Mouse (Mus musculus): Measurements from ENCODE around the gene Dhodh.

Dhodh gene

DNA sequence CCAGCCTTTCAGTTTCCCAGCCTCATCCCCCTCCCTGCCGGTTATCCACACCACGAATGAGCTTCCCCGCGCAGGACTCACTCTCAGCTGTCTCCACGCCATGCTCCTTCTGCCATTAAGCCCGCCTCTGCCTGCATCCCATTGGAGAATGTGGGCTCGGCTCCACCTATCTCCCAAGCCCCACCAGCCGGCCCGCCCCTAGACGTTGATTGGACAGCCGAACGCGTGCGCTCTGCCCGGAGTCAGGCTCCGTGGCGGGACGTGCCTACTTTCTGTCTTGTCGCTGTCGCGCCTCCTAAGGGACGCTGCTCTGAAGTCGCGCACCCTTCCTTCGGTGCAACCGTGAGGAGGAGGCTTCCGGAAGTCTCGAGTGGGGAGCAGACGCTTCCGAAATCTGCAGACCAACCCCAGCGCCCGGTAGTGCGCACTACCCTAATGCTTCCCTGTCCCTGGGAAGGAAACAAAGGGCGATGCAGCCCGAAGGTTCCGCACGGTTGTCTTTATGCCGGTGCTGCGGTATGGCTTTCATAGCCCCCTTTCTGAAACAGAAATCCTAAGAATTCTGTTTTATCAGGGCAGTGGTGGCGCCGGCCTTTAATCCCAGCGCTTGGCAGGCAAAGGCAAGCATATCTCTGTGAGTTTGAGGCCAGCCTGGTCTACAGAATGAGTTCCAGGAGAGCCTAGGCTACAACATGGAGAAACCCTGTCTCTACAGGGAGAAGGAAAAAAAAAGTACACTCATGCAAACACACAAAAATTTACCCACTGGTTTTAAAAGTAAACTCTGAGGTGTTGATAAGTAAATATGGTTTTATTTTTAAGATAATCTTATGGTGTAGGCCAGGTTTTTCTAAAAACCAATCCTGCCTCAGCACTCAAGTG is at the start of gene Dhodh:
Gene Dhodh (minus strand): TSS at position 403 of the 882 bp plus-strand sequence.
- DNase-seq (ENCODE audit: low read depth, low spot score), result peak; percentile 93

DNA sequence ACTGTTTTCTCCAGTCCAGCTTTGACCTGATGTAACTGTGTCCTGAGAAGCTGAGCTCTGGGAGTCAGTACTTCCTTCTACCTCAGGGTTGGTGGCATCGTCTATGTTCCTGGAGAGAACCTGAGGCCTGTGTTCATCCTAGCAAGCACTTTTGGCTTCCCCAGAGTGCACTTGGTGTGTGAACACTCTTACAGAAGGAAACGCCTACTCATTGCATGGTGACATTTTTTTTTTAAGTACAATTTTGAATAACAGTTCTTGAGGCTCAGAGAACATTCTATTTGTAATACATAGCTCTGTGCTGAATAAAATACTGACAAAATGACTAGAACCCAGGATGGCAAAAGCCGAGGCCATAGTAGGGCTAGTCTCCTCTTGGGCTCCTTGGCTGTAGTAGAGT is 48.4 kb upstream of the Dhodh start:
- DNase-seq (ENCODE audit: low read depth, low spot score), result no peak

DNA sequence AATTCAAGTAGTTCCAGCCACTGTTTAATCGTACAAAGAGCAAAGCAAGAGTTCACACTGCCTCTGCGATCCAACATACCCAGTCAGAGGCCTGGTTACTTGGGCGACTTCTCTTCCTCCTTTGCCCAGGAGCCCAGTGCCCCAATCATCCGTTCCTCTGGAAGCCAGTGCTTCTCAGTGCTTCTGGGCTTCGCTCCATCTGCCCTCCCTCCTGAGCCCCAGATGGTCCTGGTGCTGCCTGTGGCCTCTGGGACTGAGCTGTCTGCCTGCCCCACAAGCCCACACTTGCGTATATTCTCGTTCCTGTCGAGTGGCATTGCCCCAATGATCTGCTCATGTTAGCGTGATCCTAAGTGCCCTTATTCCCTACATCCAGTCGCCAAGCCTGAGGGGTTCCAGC is 42.3 kb upstream of the Dhodh start:
- no peak for DNase-seq (ENCODE audit: low read depth, low spot score)

DNA sequence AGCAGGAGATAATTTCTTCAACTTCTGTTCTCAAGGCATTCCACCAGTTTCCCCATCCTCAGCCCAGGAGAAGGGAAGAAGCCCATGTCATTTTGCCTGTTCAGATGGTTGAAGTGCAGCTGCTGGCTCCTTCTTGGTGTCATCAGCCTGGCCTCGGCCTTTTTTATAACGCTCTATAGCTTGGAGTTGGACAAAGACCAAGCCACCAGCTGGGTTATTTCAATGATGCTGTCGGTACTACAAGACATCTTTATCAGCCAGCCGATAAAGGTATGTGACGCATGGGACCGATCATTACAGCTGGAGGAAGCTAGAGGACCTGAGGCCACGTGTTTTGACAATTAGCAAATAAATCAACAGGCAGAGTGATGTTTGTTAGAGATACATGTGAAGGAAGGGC is 40.0 kb upstream of the Dhodh start:
- DNase-seq (ENCODE audit: low read depth, low spot score), result no peak

DNA sequence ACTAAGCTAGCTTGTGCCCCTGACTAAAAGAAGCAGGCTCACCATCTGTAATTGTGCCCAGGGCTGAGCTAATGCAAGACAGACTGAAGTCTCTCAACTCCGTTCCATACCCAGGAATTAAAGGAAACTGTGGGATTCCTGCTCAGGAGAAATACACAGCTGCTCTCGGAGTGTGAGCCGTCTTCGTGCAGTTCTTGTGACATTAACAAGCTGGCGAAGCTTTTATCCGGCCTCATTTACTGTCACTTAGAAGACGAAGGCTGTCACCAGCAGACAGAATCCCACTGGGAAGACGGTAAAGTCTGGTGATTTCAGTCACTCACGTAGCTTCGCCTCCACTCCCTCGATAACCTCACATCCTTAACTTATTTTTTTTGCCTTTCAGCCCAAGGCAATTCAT is 38.9 kb upstream of the Dhodh start:
- DNase-seq (ENCODE audit: low read depth, low spot score), result no peak

DNA sequence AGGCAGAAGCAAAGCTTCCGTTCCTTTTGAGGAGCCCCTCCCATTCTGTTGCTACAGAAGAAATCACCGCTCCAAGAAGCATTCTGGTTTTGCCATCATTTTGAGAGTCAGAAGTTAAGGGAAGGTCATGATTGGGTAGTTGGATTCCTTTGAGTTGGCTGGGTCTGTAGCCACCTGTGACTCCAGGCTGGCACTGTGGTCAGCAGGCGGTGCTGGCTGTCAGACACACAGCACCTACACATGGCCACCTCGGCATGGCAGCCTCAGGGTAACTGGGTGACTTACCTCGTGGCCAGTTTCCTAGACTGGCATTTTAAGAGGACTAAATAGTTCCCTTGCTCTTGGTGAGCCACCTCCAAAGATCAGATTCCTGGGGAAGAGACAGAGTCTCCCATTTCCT is 32.8 kb upstream of the Dhodh start:
- no peak for DNase-seq (ENCODE audit: low read depth, low spot score)

DNA sequence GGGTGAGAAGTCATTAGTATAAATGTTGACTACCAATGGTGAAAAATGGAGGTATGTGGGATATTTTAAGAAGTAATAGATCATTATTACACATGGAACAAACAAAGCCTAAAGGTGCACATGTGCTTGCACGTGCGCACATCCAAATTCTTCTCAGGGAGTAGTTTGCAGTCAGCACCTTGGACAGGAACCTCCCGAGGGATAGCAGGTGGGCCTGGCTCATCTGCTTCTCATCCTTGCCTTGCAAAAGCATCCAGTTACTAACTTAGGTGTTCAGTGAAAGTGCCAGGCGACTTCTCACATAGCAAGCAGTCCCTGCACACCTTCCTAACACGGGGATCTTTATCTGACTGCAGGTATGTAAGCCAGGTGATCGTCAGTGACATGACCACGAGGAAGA is 31.9 kb upstream of the Dhodh start:
- no peak for DNase-seq (ENCODE audit: low read depth, low spot score)

DNA sequence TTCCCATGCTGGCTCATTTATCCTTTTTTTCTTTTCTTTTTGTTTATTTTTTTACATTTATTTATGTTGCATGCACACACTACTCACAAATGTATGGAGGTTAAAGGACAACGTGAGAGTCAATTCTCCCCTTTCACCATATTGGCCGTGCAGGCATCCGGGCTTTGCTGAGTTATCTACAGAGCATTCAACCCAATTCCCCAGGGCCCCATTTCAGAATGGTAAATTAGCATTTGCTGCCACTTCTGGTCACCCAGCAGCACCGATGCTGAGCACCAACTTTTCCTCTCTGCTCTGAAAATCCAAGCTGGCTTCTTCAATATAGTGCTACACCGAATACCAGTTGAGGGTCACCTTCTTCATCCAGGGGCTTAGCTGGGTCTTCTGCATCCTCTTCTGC is 30.4 kb upstream of the Dhodh start:
- DNase-seq (ENCODE audit: low read depth, low spot score), result no peak

DNA sequence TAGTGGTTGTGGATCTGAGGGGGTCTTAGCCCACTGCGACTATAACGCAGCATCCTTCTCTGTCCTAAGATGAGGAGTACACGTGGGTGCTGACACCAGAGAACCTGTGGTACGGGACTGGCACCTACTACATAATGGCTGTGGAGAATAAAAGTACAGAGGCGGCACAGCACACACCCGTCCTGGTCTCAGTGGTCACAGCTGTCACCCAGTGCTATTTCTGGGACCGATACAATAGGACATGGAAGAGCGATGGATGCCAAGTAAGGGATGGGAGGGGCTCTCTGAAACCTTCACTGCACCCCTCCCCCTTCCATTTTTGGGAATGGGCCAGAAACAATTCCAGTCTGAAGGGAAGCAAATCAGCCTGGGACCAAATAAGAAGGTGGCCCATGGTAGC is 26.7 kb upstream of the Dhodh start:
- no peak for DNase-seq (ENCODE audit: low read depth, low spot score)

DNA sequence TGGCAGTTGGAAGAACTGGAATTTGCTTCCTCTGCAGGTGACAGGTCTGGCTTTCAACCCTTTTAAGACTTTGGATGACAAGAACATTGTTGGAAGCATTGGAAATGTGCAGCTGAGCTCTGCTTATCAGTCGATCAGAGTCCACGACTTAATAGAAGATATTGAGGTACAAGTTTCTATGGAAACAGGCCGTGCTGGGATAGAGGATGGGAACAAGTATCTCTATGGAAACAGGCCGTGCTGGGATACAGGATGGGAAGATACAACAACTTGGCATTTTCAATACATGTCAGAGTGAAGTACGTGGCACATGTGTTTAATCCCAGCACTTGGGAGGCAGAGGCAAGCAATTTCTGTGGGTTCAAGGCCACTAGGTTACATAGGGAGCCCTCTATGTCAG is 24.0 kb upstream of the Dhodh start:
- no peak for DNase-seq (ENCODE audit: low read depth, low spot score)

DNA sequence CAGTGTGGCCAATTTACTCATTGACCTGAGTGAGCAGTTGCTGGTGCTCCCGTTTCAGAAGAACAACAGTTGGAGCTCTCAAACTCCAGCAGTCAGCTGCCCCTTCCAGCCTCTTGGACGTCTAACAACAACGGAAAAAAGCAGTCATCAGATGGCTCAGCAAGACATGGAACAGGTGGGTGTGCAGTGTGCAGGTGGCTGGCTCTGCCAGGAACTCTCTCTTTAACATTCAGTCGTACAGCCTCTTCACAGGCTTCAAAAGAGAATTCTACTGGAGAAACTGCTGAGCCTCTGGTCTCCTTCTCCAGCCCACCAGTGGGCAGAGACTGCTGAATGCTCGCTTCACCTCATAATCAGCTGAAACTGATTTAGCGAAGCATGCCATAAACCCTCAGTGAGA is 20.2 kb upstream of the Dhodh start:
- DNase-seq (ENCODE audit: low read depth, low spot score), result no peak

DNA sequence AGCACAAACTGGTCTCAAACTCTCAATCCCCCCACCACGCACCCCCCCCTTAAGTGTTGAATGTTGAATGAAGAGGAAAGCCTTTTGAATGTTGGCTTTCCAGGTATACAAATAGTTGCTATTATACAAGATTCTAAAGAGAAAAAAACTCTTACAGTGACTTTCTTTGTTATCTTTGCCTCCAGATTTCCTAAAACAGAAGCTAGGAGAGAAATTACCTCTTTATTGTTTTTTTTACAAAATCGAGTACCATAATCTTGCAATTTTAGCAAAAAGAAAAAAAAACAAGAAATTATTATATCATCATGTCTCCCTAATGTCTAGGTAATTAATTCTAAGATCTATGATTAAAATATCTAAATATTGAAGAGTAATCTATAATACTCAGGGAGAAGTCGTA is 7.1 kb upstream of the Dhodh start:
- no peak for DNase-seq (ENCODE audit: low read depth, low spot score)

DNA sequence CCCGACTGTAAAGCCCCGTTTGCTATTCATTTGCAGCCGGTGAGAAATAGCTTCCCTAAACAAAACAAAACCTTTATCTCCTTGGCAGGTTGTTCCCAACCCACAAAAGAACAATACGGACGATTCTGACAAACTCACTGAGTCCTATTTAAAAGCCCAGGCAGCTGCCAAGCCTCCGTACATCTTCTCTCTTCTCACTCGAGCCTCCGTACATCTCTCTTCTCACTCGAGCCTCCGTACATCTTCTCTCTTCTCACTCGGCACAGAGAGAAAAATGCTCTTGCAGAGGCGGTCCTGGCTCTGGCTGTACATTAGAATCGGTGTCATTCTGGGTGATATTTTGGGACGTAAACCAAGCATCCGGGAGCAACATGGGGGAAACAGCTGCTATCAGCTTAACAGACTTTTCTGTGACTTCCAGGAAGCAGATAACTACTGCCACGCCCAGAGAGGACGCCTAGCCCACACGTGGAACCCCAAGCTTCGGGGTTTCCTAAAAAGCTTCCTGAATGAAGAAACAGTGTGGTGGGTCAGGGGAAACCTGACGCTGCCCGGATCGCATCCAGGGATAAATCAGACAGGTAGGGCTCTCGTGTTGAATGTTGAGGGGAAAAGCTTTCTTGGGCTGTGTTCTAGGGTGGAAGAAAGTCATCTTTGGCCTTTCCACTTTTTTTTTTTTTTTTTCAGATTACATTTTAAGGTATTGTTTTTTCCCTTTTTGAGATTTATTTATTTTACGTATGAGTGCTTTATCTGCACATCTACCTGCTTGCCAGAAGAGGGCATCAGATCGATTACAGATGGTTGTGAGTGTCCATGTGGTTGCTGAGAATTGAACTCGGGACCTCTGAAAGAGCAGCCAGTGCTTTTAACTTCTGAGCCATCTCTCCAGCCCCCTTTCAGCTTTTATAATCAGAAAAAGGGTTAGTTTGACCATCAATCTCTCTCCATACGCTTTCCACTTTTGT is 6.1 kb upstream of the Dhodh start, which contains the start of gene Pkd1l3:
Gene Pkd1l3 (plus strand): TSS at position 275 of the 968 bp plus-strand sequence.
- DNase-seq (ENCODE audit: low read depth, low spot score), result no peak

DNA sequence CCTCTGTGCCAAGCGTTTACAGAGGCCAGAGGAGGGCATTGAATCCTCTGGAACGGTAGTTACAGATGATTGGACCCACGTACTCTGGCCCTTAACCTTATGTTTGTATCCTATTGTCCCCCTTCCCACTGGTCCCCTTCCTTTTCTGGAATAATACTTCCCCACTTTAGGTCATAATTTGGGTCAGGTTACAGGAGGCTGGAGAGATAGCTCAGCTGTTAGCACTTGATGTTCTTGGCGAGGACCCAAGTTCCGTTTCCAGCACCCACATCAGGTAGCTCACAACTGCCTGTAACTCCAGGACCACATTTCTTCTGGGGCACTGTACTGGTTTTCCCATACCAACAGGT is 655 bp upstream of the Dhodh start:
- DNase-seq (ENCODE audit: low read depth, low spot score), result no peak

DNA sequence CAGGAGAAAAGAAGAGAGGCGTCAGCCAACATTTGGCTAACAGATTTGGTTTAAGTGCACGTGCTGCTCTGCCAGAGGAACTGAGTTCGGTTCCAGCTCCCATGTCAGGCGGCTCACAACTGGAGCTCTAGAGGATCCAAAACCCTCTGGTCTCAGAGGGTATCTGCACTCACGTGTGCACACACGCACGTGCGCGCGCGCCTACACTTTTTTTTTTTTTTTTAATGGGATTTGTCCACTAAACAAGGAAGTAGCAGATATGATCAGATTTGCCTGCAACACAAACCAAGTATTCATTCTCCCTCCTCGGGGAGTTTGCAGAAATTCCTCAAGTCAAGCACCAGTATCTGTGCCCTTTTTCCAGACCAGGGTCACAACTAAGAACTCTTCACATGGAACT is 823 bp downstream of the Dhodh start:
- no peak for DNase-seq (ENCODE audit: low read depth, low spot score)

DNA sequence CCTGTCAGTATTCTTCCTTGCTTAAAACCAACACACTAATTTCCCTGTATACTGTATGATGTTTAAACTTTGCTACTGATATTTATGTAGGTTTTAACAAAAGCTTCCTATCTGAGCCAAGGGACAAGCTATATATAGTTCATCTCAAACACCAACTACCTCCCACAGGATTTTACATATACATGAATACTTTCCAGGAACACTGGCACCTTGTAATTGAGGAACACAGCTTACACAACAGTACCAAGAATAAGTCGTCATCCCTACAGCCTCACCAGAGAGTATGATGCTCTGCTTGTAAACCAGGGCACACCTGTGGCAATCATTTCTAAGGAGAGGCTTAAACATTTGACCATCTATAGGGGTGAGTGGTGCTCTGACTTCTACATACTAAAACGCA is 1.7 kb downstream of the Dhodh start:
- no peak for DNase-seq (ENCODE audit: low read depth, low spot score)

DNA sequence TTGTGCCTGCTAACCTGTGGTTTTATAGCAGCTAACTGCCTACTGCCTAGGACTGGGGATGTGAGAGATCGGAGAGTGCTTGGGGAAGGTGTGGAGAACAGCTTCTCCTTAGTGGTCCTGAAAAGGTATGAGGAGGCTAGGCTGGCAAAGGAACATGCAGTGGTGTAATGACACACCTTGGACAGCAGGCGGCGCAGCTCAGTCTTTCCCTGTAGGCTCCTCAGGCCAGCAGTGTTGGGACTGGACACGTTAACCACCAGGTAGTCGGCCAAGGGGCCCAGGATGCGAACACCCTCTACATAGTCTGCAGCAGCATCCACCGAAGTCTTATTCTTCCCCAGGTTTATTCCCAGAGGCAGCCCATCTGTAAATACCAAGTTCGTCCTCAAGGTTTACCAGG is 12.6 kb downstream of the Dhodh start:
- DNase-seq (ENCODE audit: low read depth, low spot score), result peak; percentile 51

DNA sequence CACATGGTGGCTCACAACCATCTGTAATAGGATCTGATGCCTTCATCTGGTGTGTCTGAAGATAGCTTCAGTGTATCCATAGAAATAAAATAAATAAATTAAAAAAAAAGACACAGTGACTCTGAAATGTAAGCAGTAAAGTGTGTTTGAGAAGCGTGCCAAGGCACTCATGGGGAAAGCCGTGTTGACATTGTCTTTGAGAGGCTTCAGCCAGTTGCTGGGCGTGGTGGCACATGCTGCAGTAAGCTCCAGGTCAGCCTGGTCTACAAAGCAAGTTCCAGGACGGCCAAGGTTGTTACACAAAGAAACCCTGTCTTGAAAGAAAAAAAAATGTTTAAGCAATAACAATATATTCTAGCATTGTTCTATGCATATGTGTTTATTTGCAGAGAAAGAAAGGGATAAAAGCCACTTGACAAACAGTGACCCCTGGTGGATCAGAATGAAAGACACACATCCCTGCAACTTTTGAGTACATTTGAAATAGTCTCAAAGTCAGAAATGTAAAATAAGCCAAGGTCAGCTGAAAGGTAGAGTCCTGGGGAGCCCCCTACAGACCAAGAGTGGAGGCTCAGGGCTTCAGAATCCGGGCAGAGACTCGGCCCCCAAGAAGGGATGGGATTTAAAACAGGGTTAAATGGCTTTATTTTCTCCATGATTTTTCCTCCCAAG is 15.2 kb downstream of the Dhodh start:
- no peak for DNase-seq (ENCODE audit: low read depth, low spot score)

DNA sequence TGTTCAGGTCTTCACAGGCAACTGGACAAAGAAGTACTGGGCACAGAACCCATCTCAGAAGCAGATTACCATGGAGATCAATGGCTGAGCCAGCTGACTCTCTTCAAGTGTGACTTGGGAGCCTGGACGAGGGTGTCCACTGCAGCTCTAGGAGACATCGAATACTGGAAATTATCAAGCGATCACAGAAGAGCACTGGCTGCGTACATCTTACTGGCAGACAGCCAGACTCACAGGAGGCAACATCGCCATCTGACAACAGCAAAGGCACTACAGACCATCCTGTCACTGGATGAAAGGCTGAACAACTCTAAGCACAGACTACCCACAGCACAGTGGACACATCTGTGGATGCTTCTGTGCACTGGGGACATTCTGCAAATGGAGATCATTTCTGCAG is 16.3 kb downstream of the Dhodh start:
- no peak for DNase-seq (ENCODE audit: low read depth, low spot score)

DNA sequence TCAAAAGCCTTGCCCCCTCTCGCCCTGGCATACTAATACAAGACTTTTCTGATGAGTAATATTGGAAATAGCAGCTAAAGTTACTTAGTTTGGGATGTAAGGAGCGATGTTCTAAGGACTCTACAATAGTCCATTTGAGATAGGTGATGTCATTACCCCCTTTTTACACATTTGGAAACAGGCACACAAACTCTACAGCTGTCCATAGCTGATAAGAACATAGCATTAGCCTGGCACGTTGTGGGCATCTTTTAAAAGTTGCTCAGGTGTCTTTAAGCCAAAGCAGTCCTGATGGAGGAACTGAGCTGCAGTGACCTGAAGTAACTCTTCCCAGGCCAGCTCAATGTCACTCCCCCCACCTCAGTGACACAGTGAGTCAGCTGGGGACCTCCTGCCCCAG is 17.1 kb downstream of the Dhodh start:
- no peak for DNase-seq (ENCODE audit: low read depth, low spot score)

DNA sequence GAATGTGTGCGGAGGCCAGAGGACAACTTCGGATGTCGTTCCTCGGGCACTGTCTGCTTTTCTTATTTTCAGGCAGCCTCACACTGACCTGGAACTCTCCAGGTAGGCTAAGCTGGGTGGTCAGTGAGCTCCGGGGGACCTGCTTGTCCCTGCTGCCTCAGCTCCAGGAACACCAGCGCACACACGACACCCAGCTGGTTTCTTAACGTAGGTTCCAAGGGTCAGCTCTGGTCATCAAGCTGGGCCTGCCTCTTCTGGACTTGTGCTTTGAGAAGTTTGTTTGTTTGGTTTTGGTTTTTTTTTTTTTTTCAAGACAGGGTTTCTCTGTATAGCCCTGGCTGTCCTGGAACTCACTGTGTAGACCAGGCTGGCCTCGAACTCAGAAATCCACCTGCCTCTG is 17.6 kb downstream of the Dhodh start:
- no peak for DNase-seq (ENCODE audit: low read depth, low spot score)

DNA sequence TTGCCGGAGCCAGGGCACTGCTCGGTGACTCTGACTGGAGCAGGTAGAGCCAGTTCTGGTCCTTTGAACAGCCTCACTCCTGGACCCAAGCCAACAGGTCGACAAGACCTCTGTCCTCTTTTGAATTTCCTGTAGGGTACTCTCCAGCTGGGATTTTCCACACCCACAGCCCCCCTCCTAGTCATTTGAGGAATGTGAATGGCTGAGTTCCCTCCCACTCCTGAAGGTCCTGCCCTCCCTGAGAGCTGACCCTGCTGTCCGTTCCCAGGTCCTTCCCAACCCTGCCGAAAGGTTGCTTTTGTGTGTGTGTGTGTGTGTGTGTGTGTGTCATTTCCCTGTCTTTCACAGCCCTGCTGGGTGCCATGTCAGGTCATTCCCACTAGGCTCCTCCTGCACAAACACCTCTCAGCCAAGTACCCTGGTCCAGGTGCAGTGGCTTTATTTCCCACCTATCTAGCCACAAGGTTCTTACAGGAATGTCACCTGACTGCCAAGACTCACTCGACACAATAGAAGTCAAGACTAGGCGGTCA is 21.4 kb downstream of the Dhodh start:
- no peak for DNase-seq (ENCODE audit: low read depth, low spot score)

Measured in c-Kit-negative CD71-positive TER-119-positive erythroid progenitor cells, embryonic 14.5 days (primary cell).